Mouse (Mus musculus) megakaryocyte, embryonic 14.5 days (primary cell): ENCODE measurements at regions not wholly inside any gene's neighbourhood (a gene's known extent, or its start where the extent isn't known, plus 50 kb on each side); places are given as distances from the start of the nearest gene placed in this dataset.

ENCODE experiments used
- H3K27me3 ChIP-seq: replicated peaks from 2 replicates; pipeline ENCODE3; 2012; ENCODE audit warnings: inconsistent platforms
- H3K36me3 ChIP-seq: replicated peaks from 2 replicates; pipeline ENCODE3; 2012; ENCODE audit warnings: low read length, inconsistent platforms, mixed read lengths
- H3K4me1 ChIP-seq: 2 replicates; pipeline ENCODE4 v1.6.1; 2012; ENCODE audit warnings: inconsistent platforms
- H3K4me3 ChIP-seq: replicated peaks from 2 replicates; pipeline ENCODE3; 2012; ENCODE audit warnings: moderate library complexity, mild to moderate bottlenecking, inconsistent platforms
- H3K9me3 ChIP-seq: 2 replicates; pipeline ENCODE4 v1.6.1; 2012; ENCODE audit warnings: inconsistent platforms
- FLI1 ChIP-seq: IDR thresholded peaks from 2 replicates; pipeline ENCODE4 v1.6.1; 2012; ENCODE audit warnings: low read length, inconsistent platforms, mixed read lengths
- GATA1 ChIP-seq: IDR thresholded peaks from 3 replicates; pipeline ENCODE4 v1.6.1; 2012; ENCODE audit warnings: mixed read lengths, low read length, inconsistent platforms, borderline replicate concordance

- no peaks in the 10 kb centered on the region for H3K4me1 ChIP-seq
- H3K4me3 ChIP-seq: no peak overlapping the region
- no peaks in the 10 kb centered on the region for H3K36me3 ChIP-seq
- no peak for TF ChIP-seq GATA1
- no peak for TF ChIP-seq FLI1
- H3K27me3 ChIP-seq: no peaks in the 10 kb centered on the region
- H3K9me3 ChIP-seq: peaks cover 30% of the 10 kb centered on the region
These were observed 94.0 kb upstream of the Tspan8 start for GRCm38 (mm10) chr10:115722589-115722988.

GRCm38 (mm10) chr10:115742634-115743347 lies 73.8 kb upstream of the Tspan8 start:
- no peaks in the 10 kb centered on the region for H3K27me3 ChIP-seq
- H3K9me3 ChIP-seq: peaks cover 6% of the 10 kb centered on the region; the same call in 1 of the 2 replicates
- H3K4me1 ChIP-seq: no peaks in the 10 kb centered on the region
- H3K4me3 ChIP-seq: no peak overlapping the region
- H3K36me3 ChIP-seq: no peaks in the 10 kb centered on the region
- no peak for TF ChIP-seq FLI1
- TF ChIP-seq GATA1: no peak

GRCm38 (mm10) chr10:115749844-115750243 lies 66.8 kb upstream of the Tspan8 start:
- no peak for TF ChIP-seq GATA1
- no peak for TF ChIP-seq FLI1
- Histone ChIP-seq H3K4me3 (no peak overlapping the region), H3K4me1 (no peaks in the 10 kb centered on the region), H3K27me3 (no peaks in the 10 kb centered on the region), H3K36me3 (no peaks in the 10 kb centered on the region), H3K9me3 (peaks cover 20% of the 10 kb centered on the region)

GRCm38 (mm10) chr10:115750250-115750649 lies 66.4 kb upstream of the Tspan8 start:
- Histone ChIP-seq H3K4me1 (no peaks in the 10 kb centered on the region), H3K9me3 (peaks cover 18% of the 10 kb centered on the region), H3K36me3 (no peaks in the 10 kb centered on the region), H3K27me3 (no peaks in the 10 kb centered on the region), H3K4me3 (no peak overlapping the region)
- no peak for TF ChIP-seq GATA1
- TF ChIP-seq FLI1: no peak

- no peaks in the 10 kb centered on the region for H3K36me3 ChIP-seq
- H3K4me3 ChIP-seq: no peak overlapping the region
- no peaks in the 10 kb centered on the region for H3K4me1 ChIP-seq
- H3K27me3 ChIP-seq: no peaks in the 10 kb centered on the region
- 0 out of 2 replicates have a peak, but pooled peaks cover 7% of the 10 kb centered on the region for H3K9me3 ChIP-seq
- TF ChIP-seq FLI1 (no peak), GATA1 (no peak)
These were observed 58.0 kb upstream of the Tspan8 start for GRCm38 (mm10) chr10:115758667-115759066.
